Mouse (Mus musculus) midbrain, embryonic 16.5 days (tissue): ENCODE measurements at regions not wholly inside any gene's neighbourhood (a gene's known extent, or its start where the extent isn't known, plus 50 kb on each side); places are given as distances from the start of the nearest gene placed in this dataset.
A peak's percentile ranks its signal among the peaks of the same experiment; 100 is the strongest.

ENCODE experiments used
- ATAC-seq: fragments of 200-750 bp; cut with Nextera tagmentation; 2 replicates; pipeline ENCODE4 v1.8.0; 2017; ENCODE audit warnings: moderate TSS enrichment
- H3K27ac ChIP-seq: fragments of 300-500 bp; sonication (generic); 2 replicates; pipeline ENCODE4 v1.5.1; 2014; ENCODE audit warnings: mild to moderate bottlenecking, low read length, mixed read lengths
- H3K27me3 ChIP-seq: fragments of 300-500 bp; sonication (generic); 2 replicates; pipeline ENCODE4 v1.6.1; 2014; ENCODE audit warnings: low read depth, low read length, mixed read lengths; ENCODE audit not compliant: control insufficient read depth, insufficient read depth
- H3K36me3 ChIP-seq: fragments of 300-500 bp; sonication (generic); 2 replicates; pipeline ENCODE4 v1.6.1; 2014; ENCODE audit warnings: mild to moderate bottlenecking, low read length, moderate library complexity, mixed read lengths; ENCODE audit not compliant: control insufficient read depth, insufficient read depth
- H3K4me1 ChIP-seq: fragments of 300-500 bp; sonication (generic); 2 replicates; pipeline ENCODE4 v1.6.1; 2014; ENCODE audit warnings: mild to moderate bottlenecking, low read length, mixed read lengths; ENCODE audit not compliant: control insufficient read depth, insufficient read depth
- H3K4me2 ChIP-seq: fragments of 300-500 bp; sonication (generic); 2 replicates; pipeline ENCODE4 v1.6.1; 2014; ENCODE audit warnings: mild to moderate bottlenecking, low read length, mixed read lengths
- H3K4me3 ChIP-seq: fragments of 300-500 bp; sonication (generic); 2 replicates; pipeline ENCODE4 v1.5.1; 2014; ENCODE audit warnings: low read depth, mild to moderate bottlenecking, low read length, moderate library complexity, mixed read lengths
- H3K9ac ChIP-seq: fragments of 300-500 bp; sonication (generic); 2 replicates; pipeline ENCODE4 v1.6.1; 2014; ENCODE audit warnings: low read depth, low read length, mixed read lengths
- H3K9me3 ChIP-seq: fragments of 300-500 bp; sonication (generic); replicated peaks from 2 replicates; pipeline ENCODE4 v1.6.1; 2014; ENCODE audit warnings: mild to moderate bottlenecking, low read length, mixed read lengths; ENCODE audit not compliant: control insufficient read depth, poor library complexity, severe bottlenecking
- WGBS: fragments of 180-500 bp; shearing (Covaris S2); extraction: QIAGEN DNeasy Blood & Tissue Kit; methylation state at CpG from one replicate; pipeline ENCODE4 v1.1.7; 2014; 5-methylcytosine and 5-hydroxymethylcytosine counted together

DNA sequence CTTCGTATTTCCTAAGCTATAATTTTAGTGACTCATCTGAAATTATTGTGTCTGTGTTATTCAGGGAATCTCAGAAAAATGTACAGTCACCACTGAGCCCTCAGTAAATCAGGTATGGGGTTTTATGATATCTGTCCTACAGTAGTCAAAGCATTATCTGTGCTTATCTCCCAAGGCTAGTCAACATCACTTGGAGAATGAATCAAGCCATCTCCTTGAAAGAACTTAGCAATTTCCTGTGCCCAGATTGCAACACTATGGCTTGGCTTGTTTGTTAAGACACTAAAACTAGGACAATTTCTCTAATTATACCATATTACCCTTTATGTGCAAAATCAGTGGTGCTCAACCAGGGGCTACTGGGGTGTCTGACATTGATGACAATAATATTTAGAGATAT is 58.9 kb upstream of the Pdc start:
- Histone ChIP-seq H3K4me2 (no peak overlapping the region), H3K9me3 (no peaks in the 10 kb centered on the region), H3K4me1 (no peaks in the 10 kb centered on the region), H3K36me3 (no peaks in the 10 kb centered on the region), H3K27ac (no peak overlapping the region), H3K27me3 (no peaks in the 10 kb centered on the region), H3K4me3 (no peak overlapping the region), H3K9ac (no peak overlapping the region)
- WGBS = 87% methylated on average over 1 of the region's 1 CpGs
- no peak for ATAC-seq

DNA sequence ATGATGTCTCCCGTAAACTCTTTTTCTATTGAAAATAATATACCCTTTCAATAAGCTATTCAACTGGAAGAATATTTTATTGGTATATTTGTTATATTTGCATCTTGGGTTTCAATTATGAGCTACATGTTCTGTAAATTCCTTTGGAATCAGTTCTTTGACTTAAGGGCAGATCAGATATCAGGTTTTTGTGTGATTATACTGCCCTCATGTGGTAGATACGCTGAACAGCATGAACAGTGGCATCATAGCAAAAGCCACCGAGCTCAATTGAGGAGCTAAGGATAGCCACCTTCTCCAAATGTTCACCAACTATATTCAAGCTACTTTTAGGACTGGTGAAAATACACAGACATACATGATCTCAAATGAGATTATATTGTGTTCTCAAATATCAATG is 52.7 kb upstream of the Pdc start:
- no peak overlapping the region for H3K4me2 ChIP-seq
- no peaks in the 10 kb centered on the region for H3K4me1 ChIP-seq
- 0 out of 2 replicates have a peak, but pooled peaks have one; percentile 62 for ATAC-seq
- no peak overlapping the region for H3K9ac ChIP-seq
- no peaks in the 10 kb centered on the region for H3K27me3 ChIP-seq
- no peaks in the 10 kb centered on the region for H3K36me3 ChIP-seq
- no peak overlapping the region for H3K27ac ChIP-seq
- H3K9me3 ChIP-seq = no peaks in the 10 kb centered on the region
- 46% methylated on average over 3 of the region's 3 CpGs for WGBS
- no peak overlapping the region for H3K4me3 ChIP-seq

GRCm38 (mm10) chr1:150267003-150267402 is 52.2 kb upstream of the Pdc start:
- no peaks in the 10 kb centered on the region for H3K36me3 ChIP-seq
- no peaks in the 10 kb centered on the region for H3K4me1 ChIP-seq
- no peak overlapping the region for H3K27ac ChIP-seq
- H3K4me2 ChIP-seq = no peak overlapping the region
- WGBS = 85% methylated on average over 3 of the region's 3 CpGs
- no peak; the same call in 1 of the 2 replicates for ATAC-seq
- H3K4me3 ChIP-seq = no peak overlapping the region
- no peak overlapping the region for H3K9ac ChIP-seq
- no peaks in the 10 kb centered on the region for H3K27me3 ChIP-seq
- H3K9me3 ChIP-seq = no peaks in the 10 kb centered on the region
